Mouse (Mus musculus): ENCODE measurements around the gene Cecr2.
"Not testable (repeated sequence)": the region's sequence is repeated elsewhere in the genome, so short reads cannot be mapped to it uniquely, and the experiment has no call there.

Cecr2 gene

GRCm38 (mm10) chr6:120665816-120666760 lies at the start of gene Cecr2:
Gene Cecr2 (plus strand): TSS chr6:120666369.
- peak; percentile 31 for DNase-seq (ENCODE audit: low spot score)

GRCm38 (mm10) chr6:120617586-120617985 lies 48.6 kb upstream of the Cecr2 start:
- no peak for DNase-seq (ENCODE audit: low spot score)

GRCm38 (mm10) chr6:120618518-120619402 lies 47.4 kb upstream of the Cecr2 start:
- DNase-seq (ENCODE audit: low spot score): no peak

- no peak for DNase-seq (ENCODE audit: low spot score)
Observed at GRCm38 (mm10) chr6:120620193-120620592, 46.0 kb upstream of the Cecr2 start.

- DNase-seq (ENCODE audit: low spot score): no peak
Observed at GRCm38 (mm10) chr6:120625081-120625480, 41.1 kb upstream of the Cecr2 start.

GRCm38 (mm10) chr6:120627096-120627495 lies 39.1 kb upstream of the Cecr2 start:
- no peak for DNase-seq (ENCODE audit: low spot score)

GRCm38 (mm10) chr6:120628963-120629362 lies 37.2 kb upstream of the Cecr2 start:
- no peak for DNase-seq (ENCODE audit: low spot score)

- no peak for DNase-seq (ENCODE audit: low spot score)
Observed at GRCm38 (mm10) chr6:120635391-120636028, 30.7 kb upstream of the Cecr2 start.

- DNase-seq (ENCODE audit: low spot score): no peak
Observed at GRCm38 (mm10) chr6:120639547-120639946, 26.6 kb upstream of the Cecr2 start.

- no peak for DNase-seq (ENCODE audit: low spot score)
Observed at GRCm38 (mm10) chr6:120641866-120642378, 24.2 kb upstream of the Cecr2 start.

GRCm38 (mm10) chr6:120643776-120644175 lies 22.4 kb upstream of the Cecr2 start:
- DNase-seq (ENCODE audit: low spot score): no peak

GRCm38 (mm10) chr6:120644346-120645299 lies 21.5 kb upstream of the Cecr2 start:
- DNase-seq (ENCODE audit: low spot score): no peak

- DNase-seq (ENCODE audit: low spot score): not testable (repeated sequence)
Observed at GRCm38 (mm10) chr6:120647246-120648028, 18.7 kb upstream of the Cecr2 start.

GRCm38 (mm10) chr6:120648205-120648604 lies 18.0 kb upstream of the Cecr2 start:
- no peak for DNase-seq (ENCODE audit: low spot score)

- DNase-seq (ENCODE audit: low spot score): no peak
Observed at GRCm38 (mm10) chr6:120652666-120653065, 13.5 kb upstream of the Cecr2 start.

GRCm38 (mm10) chr6:120655702-120656101 lies 10.5 kb upstream of the Cecr2 start:
- DNase-seq (ENCODE audit: low spot score): no peak

GRCm38 (mm10) chr6:120658848-120659247 lies 7.3 kb upstream of the Cecr2 start:
- no peak for DNase-seq (ENCODE audit: low spot score)

- DNase-seq (ENCODE audit: low spot score): no peak
Observed at GRCm38 (mm10) chr6:120665415-120665815, 754 bp upstream of the Cecr2 start.

GRCm38 (mm10) chr6:120666761-120667421 lies 722 bp downstream of the Cecr2 start:
- no peak for DNase-seq (ENCODE audit: low spot score)
